Mouse (Mus musculus) mature B cell (primary cell): ENCODE measurements around the gene Supt4a.

ENCODE experiments used
- in situ Hi-C: fragments of 300-500 bp; cut with MboI; formaldehyde crosslinking; loops from 2 replicates; pipeline ENCODE4 v1.14.3; 2019

The Supt4a gene

GRCm38 (mm10) chr11:87737175-87737740 lies at the start of gene Supt4a:
Gene Supt4a (plus strand): TSS chr11:87737552.
- in situ Hi-C loops, result no loop called here

GRCm38 (mm10) chr11:87688478-87689203 lies 48.7 kb upstream of the Supt4a start:
- in situ Hi-C loops, result no loop called here

GRCm38 (mm10) chr11:87689402-87689808 lies 47.9 kb upstream of the Supt4a start:
- in situ Hi-C loops, result no loop called here

- in situ Hi-C loops, result no loop called here
Measured at GRCm38 (mm10) chr11:87690054-87690740, 47.2 kb upstream of the Supt4a start.

- in situ Hi-C loops, result no loop called here
Measured at GRCm38 (mm10) chr11:87697131-87697682, 40.1 kb upstream of the Supt4a start.

- in situ Hi-C loops, result no loop called here
Measured at GRCm38 (mm10) chr11:87698126-87698525, 39.2 kb upstream of the Supt4a start.

- in situ Hi-C loops, result no loop called here
Measured at GRCm38 (mm10) chr11:87701108-87701507, 36.2 kb upstream of the Supt4a start.

- in situ Hi-C loops, result no loop called here
Measured at GRCm38 (mm10) chr11:87701877-87702620, 35.3 kb upstream of the Supt4a start.

GRCm38 (mm10) chr11:87703654-87704053 lies 33.7 kb upstream of the Supt4a start:
- in situ Hi-C loops, result no loop called here

- in situ Hi-C loops, result no loop called here
Measured at GRCm38 (mm10) chr11:87704289-87704688, 33.1 kb upstream of the Supt4a start.

- in situ Hi-C loops, result no loop called here
Measured at GRCm38 (mm10) chr11:87707570-87707969, 29.8 kb upstream of the Supt4a start.

GRCm38 (mm10) chr11:87708979-87709378 lies 28.4 kb upstream of the Supt4a start:
- in situ Hi-C loops, result no loop called here

- in situ Hi-C loops, result no loop called here
Measured at GRCm38 (mm10) chr11:87709513-87710261, 27.7 kb upstream of the Supt4a start.

- in situ Hi-C loops, result no loop called here
Measured at GRCm38 (mm10) chr11:87710262-87710615, 27.1 kb upstream of the Supt4a start.

- in situ Hi-C loops, result no loop called here
Measured at GRCm38 (mm10) chr11:87712188-87712587, 25.2 kb upstream of the Supt4a start.

- in situ Hi-C loops, result no loop called here
Measured at GRCm38 (mm10) chr11:87715999-87716398, 21.4 kb upstream of the Supt4a start.

GRCm38 (mm10) chr11:87719526-87719925 lies 17.8 kb upstream of the Supt4a start:
- in situ Hi-C loops, result no loop called here

- in situ Hi-C loops, result no loop called here
Measured at GRCm38 (mm10) chr11:87720324-87720723, 17.0 kb upstream of the Supt4a start.

GRCm38 (mm10) chr11:87720839-87721238 lies 16.5 kb upstream of the Supt4a start:
- in situ Hi-C loops, result no loop called here

- in situ Hi-C loops, result no loop called here
Measured at GRCm38 (mm10) chr11:87722168-87722567, 15.2 kb upstream of the Supt4a start.

- in situ Hi-C loops, result no loop called here
Measured at GRCm38 (mm10) chr11:87722891-87723290, 14.5 kb upstream of the Supt4a start.
